Mouse (Mus musculus) limb, embryonic 11.5 days (tissue): ENCODE results near the gene Pdzk1ip1. TPM values are rescaled to one million over a fixed set of nuclear protein-coding genes. Genes with fewer than 3 reads are reported as not detected.

Experiments used
- ATAC-seq: fragments of 200-750 bp; cut with Nextera tagmentation; 2 replicates; pipeline ENCODE4 v1.8.0; 2017; ENCODE audit warnings: low read depth; ENCODE audit not compliant: insufficient number of reproducible peaks, low FRiP score, low TSS enrichment
- DNase-seq: peaks from one replicate; pipeline ENCODE4 v3.0.0-alpha.2; 2015; ENCODE audit warnings: low spot score
- H3K27ac ChIP-seq: fragments of 300-500 bp; sonication (generic); replicated peaks from 2 replicates; pipeline ENCODE4 v1.5.1; 2014; ENCODE audit warnings: low read depth, mild to moderate bottlenecking, low read length
- H3K27me3 ChIP-seq: fragments of 300-500 bp; sonication (generic); 2 replicates; pipeline ENCODE4 v1.6.1; 2014; ENCODE audit warnings: mild to moderate bottlenecking, low read length, mixed read lengths; ENCODE audit not compliant: control insufficient read depth, insufficient read depth
- H3K36me3 ChIP-seq: fragments of 300-500 bp; sonication (generic); 2 replicates; pipeline ENCODE4 v1.6.1; 2014; ENCODE audit warnings: mild to moderate bottlenecking, low read length, moderate library complexity, mixed read lengths; ENCODE audit not compliant: control insufficient read depth, insufficient read depth
- H3K4me1 ChIP-seq: fragments of 300-500 bp; sonication (generic); 2 replicates; pipeline ENCODE4 v1.6.1; 2014; ENCODE audit warnings: low read length, mixed read lengths; ENCODE audit not compliant: control insufficient read depth, insufficient read depth
- H3K4me2 ChIP-seq: fragments of 300-500 bp; sonication (generic); 2 replicates; pipeline ENCODE4 v1.6.1; 2014; ENCODE audit warnings: low read depth, mild to moderate bottlenecking, moderate library complexity; ENCODE audit not compliant: severe bottlenecking
- H3K4me3 ChIP-seq: fragments of 300-500 bp; sonication (generic); 2 replicates; pipeline ENCODE4 v1.5.1; 2014; ENCODE audit warnings: low read depth, low read length
- H3K9ac ChIP-seq: fragments of 300-500 bp; sonication (generic); 2 replicates; pipeline ENCODE4 v1.6.1; 2014; ENCODE audit warnings: mild to moderate bottlenecking, low read length
- H3K9me3 ChIP-seq: fragments of 300-500 bp; sonication (generic); 2 replicates; pipeline ENCODE4 v1.6.1; 2016; ENCODE audit warnings: low read length; ENCODE audit not compliant: control insufficient read depth
- WGBS: fragments of 180-500 bp; shearing (Covaris S2); extraction: QIAGEN DNeasy Blood & Tissue Kit; methylation state at CpG from one replicate; pipeline ENCODE4 v1.1.7; 2014; 5-methylcytosine and 5-hydroxymethylcytosine counted together
- polyA plus RNA-seq: library from polyadenylated mRNA; unstranded; fragments of >200 nt; fragmentation: Nextera tagmentation; extraction: Ambion mirVana; gene quantifications from 2 replicates; pipeline ENCODE4 v1.2.1, GENCODE M21; 2014

Gene Pdzk1ip1
- polyA plus RNA-seq, 1 experiment from 2014 or later: 12.3 TPM

DNA sequence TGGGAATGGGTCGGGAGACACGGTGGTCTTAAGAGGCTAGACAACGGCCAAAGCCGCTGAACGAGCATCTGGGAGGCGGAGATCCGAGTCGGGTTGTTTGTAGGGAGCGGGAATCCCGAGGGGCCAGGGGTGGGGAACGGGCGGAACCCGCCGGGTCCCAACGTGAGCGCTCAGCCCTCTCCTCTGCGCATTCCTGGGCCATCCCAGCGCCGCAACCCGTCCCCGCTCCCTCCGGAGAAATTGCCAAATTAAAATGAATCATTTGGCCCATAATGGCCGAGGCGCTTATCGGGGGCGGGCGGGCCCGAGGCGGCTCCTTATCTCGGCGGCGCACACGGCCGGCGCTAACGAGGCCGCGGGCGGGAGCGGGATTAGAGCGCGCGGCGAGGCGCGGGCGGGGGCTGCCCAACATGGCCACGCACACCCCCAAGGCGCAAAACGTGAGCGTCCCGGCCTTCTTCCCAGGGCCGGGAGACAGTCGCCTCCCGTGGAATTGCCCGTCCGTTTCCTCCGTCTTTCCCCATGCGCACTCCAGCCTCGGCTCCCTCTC, 32.1 kb upstream of the Pdzk1ip1 start, which contains the start of gene Tal1:
Gene Tal1, plus strand, starts transcription at position 56 of the 550 bp plus-strand sequence.
- Histone ChIP-seq H3K27ac (no peak within 1 kb of the TSS), H3K4me1 (peaks cover 3% of the 10 kb centered on the region; the same call in 1 of the 2 replicates), H3K4me2 (peak within 1 kb of the TSS; percentile 37; the same call in 1 of the 2 replicates), H3K9ac (0 out of 2 replicates have a peak within 1 kb of the TSS, but pooled peaks have one; percentile 27), H3K27me3 (peaks cover 85% of the 10 kb centered on the region), H3K4me3 (peak within 1 kb of the TSS; percentile 26), H3K36me3 (no peaks in the 10 kb centered on the region), H3K9me3 (no peaks in the 10 kb centered on the region)
- ATAC-seq (no peak), DNase-seq (peak; percentile 69)
- under 1% methylated on average over 58 of the region's 60 CpGs for WGBS

DNA sequence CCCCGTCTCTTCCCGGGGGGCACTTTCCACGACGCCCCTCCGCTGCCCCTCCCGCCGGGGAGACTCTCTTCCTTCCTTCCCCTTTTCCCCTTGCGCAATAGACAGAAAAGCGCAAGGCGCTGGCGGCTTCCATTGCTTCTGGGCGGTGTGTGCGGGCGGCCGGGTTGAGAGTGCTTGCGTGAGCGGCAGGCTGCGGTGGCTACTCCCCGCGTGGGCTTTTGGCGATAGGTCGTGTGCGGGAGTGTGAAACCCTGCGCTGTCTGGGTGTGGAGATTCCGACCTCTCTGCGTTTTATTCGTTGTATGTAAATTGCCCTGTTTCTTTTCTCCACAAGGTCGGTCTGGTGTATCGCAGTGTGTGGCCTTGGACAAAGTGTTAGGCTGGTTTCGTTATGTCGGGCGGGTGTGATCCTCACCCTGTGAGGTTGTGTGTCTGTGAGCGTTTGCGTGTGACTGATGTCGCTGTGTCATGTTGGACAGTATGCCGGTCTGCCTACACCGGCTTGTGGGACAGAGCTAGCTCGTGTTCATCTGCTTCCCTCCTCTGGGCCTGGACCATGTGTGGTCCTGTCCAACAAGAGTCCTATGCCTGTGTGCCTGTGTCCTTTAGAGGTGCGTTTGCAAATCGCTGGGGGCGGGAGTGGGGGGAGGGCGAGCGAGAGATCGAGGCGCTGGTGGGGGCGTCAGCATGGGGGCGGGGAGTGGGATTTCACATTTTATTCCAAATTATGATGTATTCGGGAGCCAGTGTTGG, 31.4 kb upstream of the Pdzk1ip1 start:
- Histone ChIP-seq H3K36me3 (no peaks in the 10 kb centered on the region), H3K27ac (no peak overlapping the region), H3K9me3 (no peaks in the 10 kb centered on the region), H3K4me3 (peak overlapping the region; percentile 26), H3K27me3 (peaks cover 84% of the 10 kb centered on the region), H3K4me2 (peak overlapping the region; percentile 37; the same call in 1 of the 2 replicates), H3K4me1 (peaks cover 3% of the 10 kb centered on the region; the same call in 1 of the 2 replicates), H3K9ac (0 out of 2 replicates have a peak overlapping the region, but pooled peaks have one; percentile 27)
- peak; percentile 79 for DNase-seq
- ATAC-seq: peak; percentile 46; the same call in 1 of the 2 replicates
- under 1% methylated on average over 47 of the region's 48 CpGs for WGBS

DNA sequence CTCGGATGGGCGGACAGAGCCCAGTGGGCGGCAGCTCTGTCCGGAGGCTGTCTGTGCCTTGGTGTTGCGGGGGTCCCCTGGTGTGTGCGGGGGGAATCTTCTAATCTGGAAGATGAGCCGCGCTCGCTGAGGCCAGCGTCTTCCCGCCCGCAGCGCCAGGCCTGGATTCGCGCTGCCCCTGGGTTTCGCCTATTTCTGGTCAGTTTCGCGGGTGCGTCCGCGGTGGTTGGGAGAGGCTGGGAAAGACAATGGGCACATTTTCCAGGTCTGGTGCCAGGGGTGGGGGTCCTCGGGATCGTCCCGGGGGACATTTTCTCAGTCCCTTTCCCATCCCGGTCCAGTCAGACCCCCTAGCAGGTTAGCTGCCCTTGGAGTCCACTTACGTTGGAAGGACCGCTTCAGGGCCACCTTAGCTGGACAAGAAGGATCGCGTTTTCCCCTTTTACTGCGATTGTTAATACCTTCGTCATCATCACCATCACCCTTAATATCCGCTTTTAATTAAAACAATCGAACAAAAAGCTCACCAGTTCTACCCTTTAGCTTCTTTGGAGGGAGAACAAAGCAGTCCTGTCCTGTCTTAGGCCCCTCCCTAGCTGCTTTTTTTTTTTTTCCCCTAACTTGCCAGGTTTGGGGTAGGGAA, 30.7 kb upstream of the Pdzk1ip1 start:
- Histone ChIP-seq H3K27me3 (peaks cover 88% of the 10 kb centered on the region), H3K9ac (no peak overlapping the region), H3K4me2 (no peak overlapping the region), H3K27ac (no peak overlapping the region), H3K36me3 (no peaks in the 10 kb centered on the region), H3K4me1 (peaks cover 3% of the 10 kb centered on the region), H3K4me3 (peak overlapping the region; percentile 26), H3K9me3 (no peaks in the 10 kb centered on the region)
- peak; percentile 63 for DNase-seq
- ATAC-seq: no peak
- under 1% methylated on average over 33 of the region's 33 CpGs for WGBS

DNA sequence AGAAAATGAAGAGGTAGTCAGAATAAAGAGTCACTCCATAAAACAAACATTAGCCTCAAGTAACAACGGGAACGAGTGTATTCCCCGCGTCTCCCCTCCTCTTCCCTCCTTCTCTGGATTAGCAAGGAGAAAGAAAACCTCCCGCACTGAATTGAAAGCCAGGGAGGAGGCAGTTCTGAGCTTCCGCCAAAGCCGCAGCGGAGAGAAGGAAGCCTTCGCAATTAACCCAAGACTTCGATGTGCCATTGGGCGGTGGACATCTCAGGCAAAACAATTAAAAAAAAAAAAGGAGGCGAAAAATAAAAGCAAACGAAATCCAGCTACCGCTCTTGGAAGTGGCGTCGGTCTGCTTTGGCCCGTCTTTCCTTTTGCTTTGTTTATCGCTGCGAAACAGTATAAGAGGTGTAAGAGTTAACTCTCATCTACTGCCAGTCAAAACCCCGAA, 30.2 kb upstream of the Pdzk1ip1 start:
- Histone ChIP-seq H3K27me3 (peaks cover 91% of the 10 kb centered on the region), H3K4me2 (no peak overlapping the region), H3K9me3 (no peaks in the 10 kb centered on the region), H3K36me3 (no peaks in the 10 kb centered on the region), H3K4me1 (peaks cover 6% of the 10 kb centered on the region), H3K4me3 (no peak overlapping the region), H3K9ac (no peak overlapping the region), H3K27ac (no peak overlapping the region)
- WGBS: under 1% methylated on average over 20 of the region's 20 CpGs
- DNase-seq: peak; percentile 64
- ATAC-seq: no peak

DNA sequence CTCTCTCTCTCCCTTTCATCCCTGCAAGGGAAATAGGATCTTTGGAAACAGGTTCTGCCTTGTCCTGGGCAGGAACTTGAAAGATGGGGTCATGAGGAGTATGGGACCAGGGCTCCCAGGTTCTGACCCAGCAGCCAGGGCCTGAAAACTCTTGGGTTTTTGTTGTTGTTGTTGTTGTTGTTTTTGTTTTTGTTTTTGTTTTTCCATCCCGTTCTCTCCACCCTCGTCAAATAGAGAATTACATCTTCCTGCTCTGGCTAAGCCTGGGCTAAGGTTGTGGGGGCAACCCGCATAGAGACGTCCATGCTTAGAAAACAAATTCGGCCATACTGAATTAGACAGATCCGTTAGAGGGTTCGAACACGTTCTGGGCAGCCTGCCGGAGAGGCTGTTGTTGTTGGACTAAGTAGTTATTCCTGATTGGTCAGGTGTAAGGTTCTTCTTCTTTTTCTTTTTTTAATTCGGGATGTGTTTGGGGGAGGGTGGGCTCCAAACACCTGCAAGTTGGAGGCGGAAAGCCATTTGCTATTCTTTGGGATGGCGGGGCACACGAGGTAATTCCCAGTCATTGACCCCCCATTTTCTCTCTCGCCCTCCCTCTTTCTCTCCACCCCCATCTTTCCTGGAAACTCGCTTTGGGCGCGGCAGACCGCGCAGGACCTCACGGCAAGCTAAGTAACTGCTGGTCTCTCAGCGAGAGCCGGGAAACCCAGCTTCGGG, 29.5 kb upstream of the Pdzk1ip1 start:
- DNase-seq: peak; percentile 50

DNA sequence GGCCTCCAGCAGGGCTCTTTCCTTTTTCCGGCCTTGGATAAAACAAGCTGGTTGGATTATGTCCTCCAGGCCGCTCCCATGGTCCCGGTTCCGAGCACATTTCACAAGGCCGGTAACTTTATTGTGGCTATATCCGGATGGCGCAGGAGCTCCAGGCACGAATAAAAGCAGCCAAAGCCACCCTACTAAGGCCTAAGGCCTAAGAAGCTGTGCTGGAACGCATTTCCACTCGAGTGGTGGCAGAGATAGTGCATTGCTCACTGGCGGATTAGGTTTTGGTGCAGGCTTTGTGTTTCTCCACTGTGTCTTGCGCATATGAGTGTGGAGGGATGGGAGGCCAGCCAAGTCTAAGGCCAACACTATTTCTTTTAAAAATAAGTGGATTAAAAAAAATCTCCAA, 28.6 kb upstream of the Pdzk1ip1 start:
- Histone ChIP-seq H3K36me3 (no peaks in the 10 kb centered on the region), H3K4me1 (peaks cover 11% of the 10 kb centered on the region), H3K4me3 (no peak overlapping the region), H3K9me3 (no peaks in the 10 kb centered on the region), H3K4me2 (no peak overlapping the region), H3K9ac (no peak overlapping the region), H3K27ac (no peak overlapping the region), H3K27me3 (peaks cover 95% of the 10 kb centered on the region)
- ATAC-seq (no peak), DNase-seq (peak; percentile 49)
- WGBS: 2% methylated on average over 12 of the region's 12 CpGs

More for the DNA sequence above, 29.5 kb upstream of the Pdzk1ip1 start:
- Histone ChIP-seq H3K27ac (no peak overlapping the region), H3K4me3 (no peak overlapping the region), H3K27me3 (peaks cover 92% of the 10 kb centered on the region), H3K9me3 (no peaks in the 10 kb centered on the region), H3K4me1 (peaks cover 11% of the 10 kb centered on the region), H3K36me3 (no peaks in the 10 kb centered on the region), H3K9ac (no peak overlapping the region), H3K4me2 (no peak overlapping the region)
- 1% methylated on average over 23 of the region's 23 CpGs for WGBS
- no peak for ATAC-seq

DNA sequence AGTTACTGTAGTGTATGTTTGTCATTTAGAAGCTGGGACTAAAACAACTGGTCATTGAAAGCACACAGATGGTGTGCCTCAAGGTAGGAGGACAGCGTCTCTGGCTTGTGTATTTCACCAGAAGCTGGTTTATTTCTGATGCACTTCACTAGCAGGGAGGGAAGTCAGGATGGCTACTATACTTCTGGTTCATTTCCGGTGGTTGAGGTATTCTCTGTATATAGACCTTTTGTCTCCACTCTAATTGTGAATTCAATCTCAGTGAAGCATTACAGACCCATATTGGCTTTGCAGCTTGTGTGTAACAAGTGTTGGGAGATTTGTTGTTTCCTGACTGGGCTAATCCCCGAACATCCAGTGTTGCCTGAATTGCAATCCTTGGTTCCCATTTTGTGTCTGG, 27.8 kb upstream of the Pdzk1ip1 start:
- 19% methylated on average over 3 of the region's 3 CpGs for WGBS
- H3K9me3 ChIP-seq: no peaks in the 10 kb centered on the region
- H3K27ac ChIP-seq: no peak overlapping the region
- H3K4me1 ChIP-seq: peaks cover 11% of the 10 kb centered on the region
- DNase-seq: no peak
- no peak for ATAC-seq
- no peak overlapping the region for H3K9ac ChIP-seq
- H3K27me3 ChIP-seq: peaks cover 94% of the 10 kb centered on the region
- no peak overlapping the region for H3K4me3 ChIP-seq
- H3K36me3 ChIP-seq: no peaks in the 10 kb centered on the region
- no peak overlapping the region for H3K4me2 ChIP-seq

DNA sequence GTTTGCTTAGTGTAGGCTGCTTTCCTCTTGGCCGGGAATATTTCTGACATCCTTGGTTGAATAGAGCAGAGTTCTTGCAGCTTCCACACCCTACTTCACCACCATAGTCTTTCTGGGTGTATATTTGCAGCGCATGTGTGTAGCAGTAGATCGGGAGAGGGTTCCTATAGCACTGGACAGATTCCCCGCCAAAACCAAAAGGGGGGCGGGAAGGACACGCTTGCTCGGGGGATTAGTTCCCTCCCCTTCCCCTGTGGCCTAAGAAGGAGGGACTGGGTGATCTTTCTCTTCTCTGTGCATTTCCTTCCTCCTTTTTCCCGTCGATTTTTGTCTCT, 26.0 kb upstream of the Pdzk1ip1 start:
- 2% methylated on average over 9 of the region's 9 CpGs for WGBS
- Histone ChIP-seq H3K36me3 (no peaks in the 10 kb centered on the region), H3K4me2 (no peak overlapping the region; the same call in 1 of the 2 replicates), H3K4me3 (no peak overlapping the region), H3K4me1 (peaks cover 8% of the 10 kb centered on the region), H3K9ac (no peak overlapping the region), H3K27me3 (peaks cover 83% of the 10 kb centered on the region), H3K9me3 (no peaks in the 10 kb centered on the region), H3K27ac (no peak overlapping the region)
- ATAC-seq (no peak; the same call in 1 of the 2 replicates), DNase-seq (no peak)
